Mouse (Mus musculus) intestine, embryonic 16.5 days (tissue): Measurements from ENCODE around the gene Rdh1. TPM values are rescaled to one million over a fixed set of nuclear protein-coding genes. Genes with fewer than 3 reads are reported as not detected.

Experiments
- ATAC-seq: fragments of 200-750 bp; cut with Nextera tagmentation; 2 replicates; pipeline ENCODE4 v1.8.0; 2017; ENCODE audit warnings: moderate TSS enrichment, moderate library complexity
- H3K27ac ChIP-seq: fragments of 300-500 bp; sonication (generic); 2 replicates; pipeline ENCODE4 v1.5.1; 2014; ENCODE audit warnings: mild to moderate bottlenecking, low read length
- H3K27me3 ChIP-seq: fragments of 300-500 bp; sonication (generic); replicated peaks from 2 replicates; pipeline ENCODE4 v1.6.1; 2014; ENCODE audit warnings: low read length, control low read depth, mixed read lengths; ENCODE audit not compliant: control insufficient read depth, insufficient read depth
- H3K36me3 ChIP-seq: fragments of 300-500 bp; sonication (generic); 2 replicates; pipeline ENCODE4 v1.6.1; 2014; ENCODE audit warnings: low read length, control low read depth; ENCODE audit not compliant: control insufficient read depth, insufficient read depth
- H3K4me1 ChIP-seq: fragments of 300-500 bp; sonication (generic); 2 replicates; pipeline ENCODE4 v1.6.1; 2014; ENCODE audit warnings: low read length, control low read depth, mixed read lengths; ENCODE audit not compliant: control insufficient read depth, insufficient read depth
- H3K4me2 ChIP-seq: fragments of 300-500 bp; sonication (generic); 2 replicates; pipeline ENCODE4 v1.6.1; 2014; ENCODE audit warnings: low read depth, low read length, control low read depth
- H3K4me3 ChIP-seq: fragments of 300-500 bp; sonication (generic); 2 replicates; pipeline ENCODE4 v1.5.1; 2014; ENCODE audit warnings: mild to moderate bottlenecking, low read length
- H3K9ac ChIP-seq: fragments of 300-500 bp; sonication (generic); 2 replicates; pipeline ENCODE4 v1.6.1; 2014; ENCODE audit warnings: low read depth, low read length
- H3K9me3 ChIP-seq: fragments of 300-500 bp; sonication (generic); 2 replicates; pipeline ENCODE4 v1.6.1; 2016; ENCODE audit warnings: low read length, control low read depth; ENCODE audit not compliant: control insufficient read depth
- WGBS: fragments of 180-500 bp; shearing (Covaris S2); extraction: QIAGEN DNeasy Blood & Tissue Kit; methylation state at CpG from one replicate; pipeline ENCODE4 v1.1.7; 2014; 5-methylcytosine and 5-hydroxymethylcytosine counted together
- polyA plus RNA-seq: library from polyadenylated mRNA; unstranded; fragments of >200 nt; fragmentation: Nextera tagmentation; extraction: Ambion mirVana; gene quantifications from 2 replicates; pipeline ENCODE4 v1.2.1, GENCODE M21; 2015

Rdh1 gene
- 0.05 TPM in 2 replicates for polyA plus RNA-seq

- Histone ChIP-seq H3K4me1 (peaks cover 2% of the 10 kb centered on the region; the same call in 1 of the 2 replicates), H3K4me3 (no peak within 1 kb of the TSS), H3K9ac (no peak within 1 kb of the TSS), H3K27ac (no peak within 1 kb of the TSS), H3K9me3 (no peaks in the 10 kb centered on the region), H3K4me2 (no peak within 1 kb of the TSS), H3K27me3 (no peaks in the 10 kb centered on the region), H3K36me3 (no peaks in the 10 kb centered on the region)
- WGBS, result 62% methylated on average over 9 of the region's 9 CpGs
- ATAC-seq, result no peak
Measured at GRCm38 (mm10) chr10:127759181-127760110, at the start of gene Rdh1, which contains the start of gene Rdh16f1. Gene Rdh1, plus strand, starts transcription at chr10:127759721. Gene Rdh16f1, plus strand, starts transcription at chr10:127759787.

DNA sequence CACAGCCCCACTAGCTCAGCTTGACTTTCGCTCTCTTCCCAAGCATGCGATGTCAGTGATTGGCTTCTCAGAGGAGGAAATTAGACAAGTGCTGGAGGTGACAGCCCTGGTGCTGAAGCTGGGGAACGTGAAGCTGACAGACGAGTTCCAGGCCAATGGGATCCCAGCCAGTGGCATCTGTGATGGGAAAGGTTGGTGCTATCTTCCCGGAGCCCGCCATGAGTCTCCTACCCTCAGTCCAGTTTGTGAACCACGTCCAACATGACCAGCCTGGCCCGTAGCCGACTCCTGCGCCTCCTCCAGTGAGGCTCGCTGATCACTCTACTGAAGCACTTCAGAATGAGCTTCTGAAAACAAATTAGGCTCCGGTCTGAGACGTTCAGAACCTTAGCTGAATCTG lies 49.2 kb upstream of the Rdh1 start:
- Histone ChIP-seq H3K4me3 (no peak overlapping the region), H3K27ac (no peak overlapping the region), H3K9me3 (no peaks in the 10 kb centered on the region), H3K4me1 (no peaks in the 10 kb centered on the region; the same call in none of the 2 replicates), H3K27me3 (no peaks in the 10 kb centered on the region), H3K9ac (no peak overlapping the region), H3K4me2 (no peak overlapping the region), H3K36me3 (no peaks in the 10 kb centered on the region)
- WGBS, result 79% methylated on average over 13 of the region's 13 CpGs
- no peak for ATAC-seq

GRCm38 (mm10) chr10:127712736-127713135 lies 46.8 kb upstream of the Rdh1 start:
- Histone ChIP-seq H3K4me3 (no peak overlapping the region), H3K9me3 (no peaks in the 10 kb centered on the region; the same call in 1 of the 2 replicates), H3K4me2 (no peak overlapping the region), H3K27ac (no peak overlapping the region), H3K4me1 (peaks cover 4% of the 10 kb centered on the region; the same call in 1 of the 2 replicates), H3K27me3 (no peaks in the 10 kb centered on the region), H3K9ac (no peak overlapping the region), H3K36me3 (no peaks in the 10 kb centered on the region)
- no peak for ATAC-seq
- 75% methylated on average over 6 of the region's 6 CpGs for WGBS

DNA sequence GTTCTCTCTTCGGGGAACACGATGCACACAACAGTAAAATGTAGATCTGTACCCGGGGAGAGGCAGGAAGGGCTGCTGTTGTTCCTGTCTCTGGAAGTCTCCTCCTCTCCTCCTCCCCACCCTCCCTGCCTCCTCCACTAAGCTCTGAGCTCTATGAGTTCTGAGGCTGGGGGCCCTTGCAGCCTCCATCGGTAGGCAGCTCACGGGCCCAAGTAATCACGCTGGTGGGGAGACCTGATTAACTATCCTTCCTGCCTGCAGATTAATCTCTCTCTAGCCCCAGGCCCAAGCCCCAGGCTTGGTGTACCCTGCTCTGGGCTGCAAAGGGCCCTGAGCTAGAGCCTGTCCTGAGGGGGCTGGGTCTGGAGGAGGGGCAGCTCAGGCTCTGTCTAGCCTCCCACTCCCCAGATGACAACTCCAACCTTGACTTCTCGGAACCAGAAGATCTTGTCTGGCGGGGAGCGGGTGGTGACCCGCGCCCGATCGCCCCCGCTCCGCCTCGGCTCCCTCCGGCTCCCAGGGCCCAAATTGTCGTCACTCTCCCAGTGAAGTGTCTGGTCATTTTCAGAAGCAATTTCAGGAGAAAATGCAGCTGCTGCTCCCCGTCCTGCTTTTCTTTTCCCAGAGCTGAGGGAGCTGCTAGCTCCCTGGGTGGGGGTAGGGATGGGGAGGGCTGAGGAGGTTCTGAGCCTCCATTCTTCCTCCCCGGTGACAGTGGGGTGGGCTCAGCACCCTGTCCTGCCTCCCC lies 37.7 kb upstream of the Rdh1 start:
- H3K9me3 ChIP-seq, result no peaks in the 10 kb centered on the region
- 0 out of 2 replicates have a peak, but pooled peaks cover 2% of the 10 kb centered on the region for H3K36me3 ChIP-seq
- H3K9ac ChIP-seq, result peak overlapping the region; percentile 62
- no peaks in the 10 kb centered on the region for H3K27me3 ChIP-seq
- peak; percentile 61 for ATAC-seq
- peaks cover 16% of the 10 kb centered on the region for H3K4me1 ChIP-seq
- peak overlapping the region; percentile 50 for H3K4me2 ChIP-seq
- peak overlapping the region; percentile 25 for H3K4me3 ChIP-seq
- peak overlapping the region; percentile 73 for H3K27ac ChIP-seq
- WGBS, result 18% methylated on average over 20 of the region's 20 CpGs

DNA sequence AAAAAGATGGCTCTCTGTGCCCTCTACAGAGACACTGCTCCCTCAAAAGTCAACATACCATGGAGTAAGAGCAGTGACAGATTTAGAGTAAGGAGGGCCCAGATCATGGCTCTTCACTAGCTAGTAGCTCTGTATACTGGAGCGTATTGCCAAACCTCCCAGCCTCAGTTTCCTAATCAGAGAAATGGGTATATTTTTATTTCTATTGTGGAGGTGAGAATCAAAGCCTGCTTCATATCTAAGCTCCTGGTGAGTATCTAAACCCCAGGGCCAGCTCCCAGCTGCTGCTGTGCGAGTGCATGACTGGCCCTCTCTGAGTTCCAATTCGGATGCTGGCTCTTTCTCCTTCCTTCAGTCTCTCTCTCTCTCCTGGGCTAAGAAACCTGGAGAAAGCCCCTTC lies 35.3 kb upstream of the Rdh1 start, which contains the start of gene Tac2:
Gene Tac2, plus strand, starts transcription at position 301 of the 400 bp plus-strand sequence.
- Histone ChIP-seq H3K4me2 (no peak within 1 kb of the TSS), H3K4me1 (peaks cover 12% of the 10 kb centered on the region), H3K9me3 (no peaks in the 10 kb centered on the region), H3K27ac (no peak within 1 kb of the TSS), H3K9ac (no peak within 1 kb of the TSS), H3K4me3 (no peak within 1 kb of the TSS), H3K27me3 (no peaks in the 10 kb centered on the region), H3K36me3 (no peaks in the 10 kb centered on the region)
- no peak for ATAC-seq
- WGBS, result 85% methylated on average over 3 of the region's 3 CpGs

GRCm38 (mm10) chr10:127725136-127725535 lies 34.4 kb upstream of the Rdh1 start:
- no peak overlapping the region for H3K9ac ChIP-seq
- WGBS, result 55% methylated on average over 4 of the region's 4 CpGs
- H3K4me2 ChIP-seq, result no peak overlapping the region
- no peak for ATAC-seq
- no peaks in the 10 kb centered on the region for H3K27me3 ChIP-seq
- peaks cover 12% of the 10 kb centered on the region for H3K4me1 ChIP-seq
- H3K4me3 ChIP-seq, result no peak overlapping the region
- H3K9me3 ChIP-seq, result no peaks in the 10 kb centered on the region
- H3K27ac ChIP-seq, result no peak overlapping the region
- no peaks in the 10 kb centered on the region for H3K36me3 ChIP-seq

- no peak overlapping the region for H3K4me3 ChIP-seq
- no peak for ATAC-seq
- no peak overlapping the region for H3K9ac ChIP-seq
- H3K27ac ChIP-seq, result no peak overlapping the region
- WGBS, result 79% methylated on average over 8 of the region's 8 CpGs
- H3K4me1 ChIP-seq, result peaks cover 7% of the 10 kb centered on the region; the same call in 1 of the 2 replicates
- H3K36me3 ChIP-seq, result no peaks in the 10 kb centered on the region
- H3K4me2 ChIP-seq, result no peak overlapping the region
- no peaks in the 10 kb centered on the region for H3K27me3 ChIP-seq
- no peaks in the 10 kb centered on the region for H3K9me3 ChIP-seq
Measured at GRCm38 (mm10) chr10:127728437-127728836, 31.1 kb upstream of the Rdh1 start.

DNA sequence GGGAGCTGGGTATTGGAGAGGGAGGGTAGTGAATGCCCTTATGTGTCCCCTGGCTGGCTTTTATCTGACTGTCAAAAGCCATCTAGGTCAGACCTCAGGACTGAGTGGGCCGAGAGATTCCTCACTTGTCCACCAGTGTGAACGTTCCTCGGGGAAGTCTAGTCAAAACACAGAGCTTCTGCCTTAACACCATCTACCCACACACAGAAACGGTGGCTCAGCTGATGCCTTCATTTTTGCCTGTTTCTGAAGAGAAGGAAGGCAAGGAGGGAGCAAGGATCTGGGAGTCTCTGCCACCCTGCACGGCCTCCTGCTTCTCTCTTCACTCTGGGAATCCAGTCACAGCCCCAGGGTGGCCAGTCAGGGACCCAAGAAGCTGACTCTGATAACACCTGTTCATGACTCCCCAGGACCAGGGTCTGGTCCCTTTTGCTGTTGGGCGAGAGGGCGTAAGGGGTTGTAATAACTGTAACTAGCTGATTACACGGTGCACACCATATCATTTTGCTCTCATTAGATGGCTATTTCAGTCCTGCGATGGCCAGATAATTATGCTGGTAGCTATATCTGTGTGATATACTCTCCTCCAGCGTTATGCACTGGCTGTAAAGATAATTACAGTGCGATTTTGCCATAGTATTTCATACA lies 29.1 kb upstream of the Rdh1 start:
- Histone ChIP-seq H3K4me2 (no peak overlapping the region), H3K27me3 (no peaks in the 10 kb centered on the region), H3K36me3 (no peaks in the 10 kb centered on the region), H3K9me3 (no peaks in the 10 kb centered on the region), H3K4me3 (no peak overlapping the region), H3K9ac (no peak overlapping the region), H3K27ac (no peak overlapping the region), H3K4me1 (peaks cover 7% of the 10 kb centered on the region; the same call in 1 of the 2 replicates)
- ATAC-seq, result no peak
- WGBS, result 69% methylated on average over 11 of the region's 11 CpGs

DNA sequence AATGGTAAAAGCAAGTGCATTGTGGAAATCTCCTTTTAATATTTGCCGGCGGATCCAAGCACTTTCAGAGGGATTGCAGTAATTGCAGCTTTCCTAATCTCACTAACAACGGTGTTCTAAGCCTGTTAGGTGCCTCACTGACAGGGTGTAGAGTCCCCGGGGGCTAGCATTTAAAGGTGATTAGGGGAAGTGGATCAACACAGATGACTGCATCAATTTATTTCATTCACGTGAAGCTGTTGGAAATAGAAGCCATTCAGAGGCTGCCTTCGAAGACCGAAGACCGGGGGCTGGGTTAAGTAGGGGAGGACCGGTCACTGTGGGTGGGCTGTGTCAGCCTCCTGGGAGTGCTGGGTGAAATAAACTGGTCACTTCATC lies 28.6 kb upstream of the Rdh1 start:
- ATAC-seq, result no peak
- 41% methylated on average over 9 of the region's 9 CpGs for WGBS
- no peak overlapping the region for H3K4me3 ChIP-seq

More for the DNA sequence above, 28.6 kb upstream of the Rdh1 start:
- H3K36me3 ChIP-seq, result no peaks in the 10 kb centered on the region
- H3K9me3 ChIP-seq, result no peaks in the 10 kb centered on the region
- no peak overlapping the region for H3K27ac ChIP-seq
- no peak overlapping the region for H3K4me2 ChIP-seq
- H3K9ac ChIP-seq, result no peak overlapping the region
- peaks cover 7% of the 10 kb centered on the region; the same call in 1 of the 2 replicates for H3K4me1 ChIP-seq
- no peaks in the 10 kb centered on the region for H3K27me3 ChIP-seq
